In genomic region chr5:64691406-64692100, GRCm38 (mm10) we compare ENCODE assay signal across 28 mouse cellular contexts.
DNase-seq lines count a peak whose midpoint lies in the region; ATAC-seq and TF ChIP-seq lines count a peak whose summit lies in the region.
"Had no signal": no experiment of that assay in that cellular context is flagged by ENCODE, and none has a peak within 500 bp of the region (broad histone marks: within the 10 kb centered on the region; RNA-seq: fewer than 3 reads in every experiment).

No protein-coding gene starts in this region.

- H3K9ac ChIP-seq in liver, embryonic 14.5 days (replicated peaks) = peak overlapping the region; percentile 32; the same call in 1 of the 2 replicates
- H3K9ac ChIP-seq: embryonic facial prominence, embryonic 13.5 days; forebrain, embryonic 12.5 days; forebrain, postnatal 0 days; hindbrain, embryonic 15.5 days; lung, embryonic 14.5 days; neural tube, embryonic 12.5 days; stomach, embryonic 15.5 days had no signal

- H3K4me1 ChIP-seq in G1E (ENCODE audit: insufficient read depth, low read depth, low read length) = peaks cover 45% of the 10 kb centered on the region
- peaks cover 23 to 29% of the 10 kb centered on the region in 2 experiments for H3K4me1 ChIP-seq in liver, embryonic 14.5 days (replicated peaks; ENCODE audit: control insufficient read depth in 2 of 2, insufficient read depth in 2 of 2, low read length in 1 of 2)
- H3K4me1 ChIP-seq: embryonic facial prominence, embryonic 13.5 days; hindbrain, embryonic 15.5 days; neural tube, embryonic 12.5 days; stomach, embryonic 15.5 days had no signal

- peak; percentile 74 for TF ChIP-seq EP300 in liver, embryonic 14.5 days (IDR thresholded peaks at IDR 0.05; ENCODE audit: low read depth)

- no peak overlapping the region for H3K4me3 ChIP-seq in G1E (ENCODE audit: low read depth, low read length)
- no peak overlapping the region for H3K4me3 ChIP-seq in liver, embryonic 14.5 days (ENCODE audit: insufficient read depth in 1 of 2, low read depth in 2 of 2, low read length in 2 of 2)
- H3K4me3 ChIP-seq: embryonic facial prominence, embryonic 13.5 days; erythroblast, embryonic 14.5 days; forebrain, embryonic 12.5 days; hindbrain, embryonic 10.5 days; hindbrain, embryonic 15.5 days; layer of hippocampus, adult 2 months; myocyte; neural tube, embryonic 12.5 days; stomach, embryonic 15.5 days had no signal

- peak overlapping the region; percentile 36 for H3K4me2 ChIP-seq in liver, embryonic 14.5 days (ENCODE audit: low read depth)
- H3K4me2 ChIP-seq: embryonic facial prominence, embryonic 13.5 days; forebrain, embryonic 12.5 days; hindbrain, embryonic 15.5 days; lung, embryonic 14.5 days; midbrain, embryonic 11.5 days; neural tube, embryonic 12.5 days; stomach, embryonic 15.5 days had no signal

- no peak for TF ChIP-seq CTCF in G1E (IDR thresholded peaks at IDR 0.05; ENCODE audit: low read depth, low read length)
- TF ChIP-seq CTCF in liver, embryonic 14.5 days (IDR thresholded peaks at IDR 0.05; ENCODE audit: low read depth) = no peak

- ATAC-seq in G1E (ENCODE audit: extremely low read depth, insufficient number of reproducible peaks, low FRiP score, poor library complexity, severe bottlenecking) = peak; percentile 66
- ATAC-seq in liver, embryonic 14.5 days (ENCODE audit: insufficient read depth) = peak; percentile 47; the same call in 1 of the 2 replicates
- peak; percentile 69 for ATAC-seq in megakaryocyte-erythroid progenitor cell, adult 5-6 weeks (replicated peaks; ENCODE audit: low FRiP score, low TSS enrichment, poor library complexity, severe bottlenecking)
- ATAC-seq: forebrain, postnatal 0 days; midbrain, embryonic 16.5 days had no signal

- 44% methylated on average over 8 of the region's 8 CpGs for WGBS in liver, embryonic 14.5 days (ENCODE audit: insufficient replicate concordance)

- peak; percentile 40 for DNase-seq in G1E (ENCODE audit: low spot score)
- DNase-seq in c-Kit-positive CD71-positive TER-119-positive erythroid progenitor cells, embryonic 14.5 days (ENCODE audit: low spot score) = peak; percentile 41
- DNase-seq in liver, embryonic 14.5 days (ENCODE audit: low read depth in 3 of 3, low spot score in 3 of 3) = peak in 1 of 3 experiments; percentile 17
- no peak for DNase-seq in embryo, embryonic 10 days (ENCODE audit: low spot score)
- no peak for DNase-seq in embryo, embryonic 11 days
- DNase-seq in right cerebral cortex, postnatal 14 days = no peak
- DNase-seq: adrenal gland, postnatal 25 days; cerebellum, adult 8-10 months; cerebellum, postnatal 36 days; forebrain, postnatal 0 days; heart, postnatal 14 days; kidney, adult 18-20 months; kidney, postnatal 36 days; left cerebral cortex, postnatal 4 days; lung, embryonic 14.5 days; lung, postnatal 14 days had no signal

- H3K27ac ChIP-seq in liver, embryonic 14.5 days = peak overlapping the region; percentile 50
- H3K27ac ChIP-seq: embryonic facial prominence, embryonic 13.5 days; forebrain, embryonic 12.5 days; hindbrain, embryonic 15.5 days; layer of hippocampus, adult 2 months; neural tube, embryonic 12.5 days; stomach, embryonic 15.5 days had no signal

- H3K27me3 ChIP-seq in G1E (ENCODE audit: insufficient read depth, low read length) = no peaks in the 10 kb centered on the region
- H3K27me3 ChIP-seq in liver, embryonic 14.5 days (ENCODE audit: control insufficient read depth, insufficient read depth, low read length) = no peaks in the 10 kb centered on the region
- H3K27me3 ChIP-seq: embryonic facial prominence, embryonic 13.5 days; forebrain, embryonic 12.5 days; hindbrain, embryonic 15.5 days; neural tube, embryonic 12.5 days; stomach, embryonic 15.5 days had no signal

- H3K36me3 ChIP-seq in G1E (replicated peaks) = no peaks in the 10 kb centered on the region
- H3K36me3 ChIP-seq in liver, embryonic 14.5 days (replicated peaks; ENCODE audit: control insufficient read depth, insufficient read depth, low read depth) = no peaks in the 10 kb centered on the region
- H3K36me3 ChIP-seq: embryonic facial prominence, embryonic 13.5 days; forebrain, embryonic 12.5 days; hindbrain, embryonic 10.5 days; hindbrain, embryonic 15.5 days; neural tube, embryonic 12.5 days; stomach, embryonic 15.5 days had no signal

- no peaks in the 10 kb centered on the region for H3K9me3 ChIP-seq in G1E (replicated peaks)
- no peaks in the 10 kb centered on the region for H3K9me3 ChIP-seq in liver, embryonic 14.5 days (ENCODE audit: control insufficient read depth, low read length)
- H3K9me3 ChIP-seq: hindbrain, embryonic 15.5 days; neural tube, embryonic 12.5 days; stomach, embryonic 15.5 days had no signal

Comparison
In these comparisons a context has a peak if more than half of its experiments do, and no peak if none do; other contexts are left out.
1. DNase-seq: peak in G1E (single experiment) and c-Kit-positive CD71-positive TER-119-positive erythroid progenitor cells, embryonic 14.5 days (single experiment); none in embryo, embryonic 10 days (single experiment), embryo, embryonic 11 days (single experiment) and right cerebral cortex, postnatal 14 days (single experiment).
2. Peak in every context shown above with its lines, with median percentiles within 50 percentile points of each other: ATAC-seq.